Mouse (Mus musculus) liver, embryonic 14.5 days (tissue): ENCODE data around the gene Dnmt3a. TPM values are rescaled to one million over a fixed set of nuclear protein-coding genes. Genes with fewer than 3 reads are reported as not detected.

Experiments used
- ATAC-seq: fragments of 200-750 bp; cut with Nextera tagmentation; 2 replicates; pipeline ENCODE4 v1.8.0; 2017; ENCODE audit warnings: moderate number of reproducible peaks, mild to moderate bottlenecking, moderate library complexity; ENCODE audit not compliant: insufficient read depth
- DNase-seq, 3 experiments: peaks; one replicate each; pipeline ENCODE4 v3.0.0-alpha.2; 2012 to 2013; ENCODE audit warnings: low read depth in 3 of 3, low spot score in 3 of 3
- H3K27ac ChIP-seq: fragments of 300-500 bp; sonication (generic); 2 replicates; pipeline ENCODE4 v1.5.1; 2014; ENCODE audit warnings: moderate library complexity, mild to moderate bottlenecking, control low read depth, inconsistent platforms
- H3K27me3 ChIP-seq: fragments of 300-500 bp; sonication (generic); 2 replicates; pipeline ENCODE4 v1.6.1; 2014; ENCODE audit warnings: mild to moderate bottlenecking, low read length, moderate library complexity; ENCODE audit not compliant: control insufficient read depth, insufficient read depth
- H3K36me3 ChIP-seq: fragments of 300-500 bp; sonication (generic); replicated peaks from 2 replicates; pipeline ENCODE4 v1.6.1; 2014; ENCODE audit warnings: low read depth; ENCODE audit not compliant: control insufficient read depth, insufficient read depth
- H3K4me1 ChIP-seq, 2 experiments: fragments of 200-500 bp in 1 of 2; fragments of 300-500 bp in 1 of 2; sonication (generic) in 1 of 2; replicated peaks; 2 replicates each; pipeline ENCODE4 v1.6.1; 2012 to 2014; ENCODE audit warnings: antibody characterized with exemption in 1 of 2, inconsistent platforms in 1 of 2, low read length in 1 of 2; ENCODE audit not compliant: control insufficient read depth in 2 of 2, insufficient read depth in 2 of 2
- H3K4me2 ChIP-seq: fragments of 300-500 bp; sonication (generic); 2 replicates; pipeline ENCODE4 v1.6.1; 2014; ENCODE audit warnings: low read depth, mild to moderate bottlenecking, control low read depth, moderate library complexity
- H3K4me3 ChIP-seq, 2 experiments: fragments of 200-500 bp in 1 of 2; fragments of 300-500 bp in 1 of 2; sonication (generic) in 1 of 2; 2 replicates each; pipeline ENCODE4 v1.5.1; 2012 to 2014; ENCODE audit warnings: low read depth in 2 of 2, low read length in 2 of 2, mild to moderate bottlenecking in 2 of 2, control low read depth in 1 of 2, inconsistent platforms in 1 of 2, moderate library complexity in 1 of 2; ENCODE audit not compliant: insufficient read depth in 1 of 2
- H3K9ac ChIP-seq: fragments of 300-500 bp; sonication (generic); replicated peaks from 2 replicates; pipeline ENCODE4 v1.6.1; 2014; ENCODE audit warnings: mild to moderate bottlenecking, control low read depth, moderate library complexity
- H3K9me3 ChIP-seq: fragments of 300-500 bp; sonication (generic); 2 replicates; pipeline ENCODE4 v1.6.1; 2016; ENCODE audit warnings: low read length, mixed read lengths; ENCODE audit not compliant: control insufficient read depth
- CTCF ChIP-seq: IDR thresholded peaks from 2 replicates; pipeline ENCODE4 v1.5.1; 2016; ENCODE audit warnings: antibody characterized with exemption, low read depth, control low read depth
- EP300 ChIP-seq: IDR thresholded peaks from 2 replicates; pipeline ENCODE4 v1.6.1; 2016; ENCODE audit warnings: antibody characterized with exemption, low read depth
- WGBS: fragments of 180-500 bp; shearing (Covaris S2); extraction: QIAGEN DNeasy Blood & Tissue Kit; methylation state at CpG from one replicate; pipeline ENCODE4 v1.1.7; 2014; ENCODE audit not compliant: insufficient replicate concordance; 5-methylcytosine and 5-hydroxymethylcytosine counted together
- polyA plus RNA-seq, 2 experiments: library from polyadenylated mRNA; depleted of rRNA in 1 of 2; stranded (reverse) in 1 of 2; unstranded in 1 of 2; fragments of >200 nt; fragmentation: Nextera tagmentation in 1 of 2; extraction: Ambion mirVana in 1 of 2; gene quantifications; 2 replicates each; pipeline versions ENCODE4 v1.2.1 to v1.2.3; 2012 to 2014

Gene Dnmt3a
- polyA plus RNA-seq, 2 experiments = 5.3 to 12.8 TPM

DNA sequence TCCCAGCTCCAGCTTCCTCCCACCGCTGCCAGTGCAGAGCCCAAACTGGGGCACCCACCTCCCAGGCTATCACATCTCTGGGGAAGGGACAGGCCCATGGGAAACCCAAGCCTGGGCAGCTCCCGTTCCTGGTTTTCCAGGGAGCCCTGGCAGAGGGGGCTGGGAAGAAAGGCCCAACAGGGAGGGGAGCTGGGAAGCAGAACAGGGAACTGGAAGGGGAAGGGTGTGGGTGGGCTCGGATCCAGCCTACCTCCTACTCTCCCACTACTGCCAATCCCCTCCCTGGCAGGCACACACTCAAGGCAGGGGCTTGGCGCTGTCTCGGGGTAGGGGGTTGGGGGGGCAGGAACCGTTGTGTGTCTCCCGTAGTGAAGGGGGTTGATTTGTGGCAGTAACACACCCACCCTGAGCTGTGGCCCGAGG lies 28.1 kb downstream of the Dnmt3a start:
- Histone ChIP-seq H3K36me3 (no peaks in the 10 kb centered on the region), H3K9me3 (no peaks in the 10 kb centered on the region), H3K4me3 (no peak overlapping the region), H3K27ac (no peak overlapping the region), H3K4me1 (peaks cover 0 to 3% of the 10 kb centered on the region in 2 experiments; a peak in 1 of 4 replicates), H3K9ac (no peak overlapping the region), H3K4me2 (peak overlapping the region; percentile 39; the same call in 1 of the 2 replicates), H3K27me3 (no peaks in the 10 kb centered on the region)
- TF ChIP-seq EP300 (no peak), CTCF (no peak)
- 11% methylated on average over 8 of the region's 8 CpGs for WGBS
- DNase-seq (no peak), ATAC-seq (no peak; the same call in 1 of the 2 replicates)

DNA sequence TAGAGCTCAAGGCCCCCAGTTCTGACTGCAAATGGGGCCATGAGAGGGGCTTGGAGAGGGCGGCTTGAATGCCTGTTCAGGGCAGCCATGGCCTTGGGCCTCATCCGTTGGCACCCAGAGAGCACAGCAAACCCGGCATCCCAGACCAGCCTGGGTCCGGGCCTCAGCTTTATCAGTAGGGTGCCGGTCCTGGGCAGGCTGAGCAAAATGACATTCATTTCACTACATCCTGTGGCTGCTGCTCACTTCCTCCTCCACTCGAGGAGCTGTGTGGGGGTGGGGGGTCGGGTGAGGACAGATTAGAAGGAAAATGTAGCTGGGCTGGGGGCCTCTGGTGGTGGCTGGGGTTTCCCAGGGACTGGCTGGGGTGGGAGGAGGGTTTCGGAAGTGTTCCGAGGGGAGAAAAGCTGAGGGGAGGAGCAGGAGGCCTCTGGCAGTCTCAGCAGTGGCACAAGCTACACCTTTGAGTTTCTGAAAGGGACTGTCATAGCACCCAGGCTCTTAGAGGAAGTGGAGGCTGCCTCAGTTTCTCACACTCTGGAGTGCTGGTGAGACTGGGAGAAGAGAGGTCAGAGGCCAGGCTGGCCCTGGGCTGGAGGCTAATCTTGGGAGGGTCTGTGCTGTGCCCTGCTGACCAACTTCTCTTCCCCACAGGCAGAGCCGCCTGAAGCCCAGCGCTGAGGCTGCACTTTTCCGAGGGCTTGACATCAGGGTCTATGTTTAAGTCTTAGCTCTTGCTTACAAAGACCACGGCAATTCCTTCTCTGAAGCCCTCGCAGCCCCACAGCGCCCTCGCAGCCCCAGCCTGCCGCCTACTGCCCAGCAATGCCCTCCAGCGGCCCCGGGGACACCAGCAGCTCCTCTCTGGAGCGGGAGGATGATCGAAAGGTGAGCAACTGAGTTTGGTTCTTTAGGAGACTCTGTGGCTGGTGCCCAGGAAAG lies 28.8 kb downstream of the Dnmt3a start:
- ATAC-seq (peak; percentile 55), DNase-seq (no peak)
- no peaks in the 10 kb centered on the region for H3K9me3 ChIP-seq
- no peaks in the 10 kb centered on the region for H3K36me3 ChIP-seq
- no peaks in the 10 kb centered on the region for H3K27me3 ChIP-seq
- H3K4me1 ChIP-seq = peaks cover 0 to 3% of the 10 kb centered on the region in 2 experiments; a peak in 1 of 4 replicates
- no peak overlapping the region for H3K27ac ChIP-seq
- peak overlapping the region; percentile 39 for H3K4me2 ChIP-seq
- no peak overlapping the region for H3K9ac ChIP-seq
- WGBS = 11% methylated on average over 21 of the region's 21 CpGs
- no peak overlapping the region for H3K4me3 ChIP-seq
- peak; percentile 59 for TF ChIP-seq CTCF
- no peak for TF ChIP-seq EP300

DNA sequence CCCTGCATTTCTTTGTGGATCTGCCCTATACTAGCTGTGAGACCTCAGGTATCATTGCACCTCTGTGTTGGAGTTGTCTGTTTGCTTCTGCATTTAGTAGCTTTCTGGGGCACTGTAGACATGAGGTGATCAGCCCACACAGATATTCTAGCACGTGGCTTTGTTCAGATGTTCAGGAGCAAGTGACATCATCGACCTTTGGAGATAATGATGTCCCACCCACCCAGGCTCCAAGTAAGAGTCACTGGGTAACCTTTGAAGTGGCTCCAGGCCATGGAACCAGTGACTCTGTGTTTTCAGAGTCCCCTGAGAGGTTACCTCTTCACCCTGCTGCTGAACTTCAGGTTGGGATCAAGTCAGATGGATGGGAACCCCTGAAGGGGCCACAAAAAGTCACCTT lies 29.8 kb downstream of the Dnmt3a start:
- DNase-seq = no peak
- WGBS = 14% methylated on average over 2 of the region's 2 CpGs
- H3K4me2 ChIP-seq = no peak overlapping the region
- no peak overlapping the region for H3K4me3 ChIP-seq
- no peak overlapping the region for H3K9ac ChIP-seq
- H3K4me1 ChIP-seq = peaks cover 0 to 3% of the 10 kb centered on the region in 2 experiments; a peak in 1 of 4 replicates
- no peaks in the 10 kb centered on the region for H3K9me3 ChIP-seq
- no peak for TF ChIP-seq EP300
- TF ChIP-seq CTCF = no peak
- H3K36me3 ChIP-seq = no peaks in the 10 kb centered on the region
- H3K27me3 ChIP-seq = no peaks in the 10 kb centered on the region
- H3K27ac ChIP-seq = no peak overlapping the region
- no peak for ATAC-seq

DNA sequence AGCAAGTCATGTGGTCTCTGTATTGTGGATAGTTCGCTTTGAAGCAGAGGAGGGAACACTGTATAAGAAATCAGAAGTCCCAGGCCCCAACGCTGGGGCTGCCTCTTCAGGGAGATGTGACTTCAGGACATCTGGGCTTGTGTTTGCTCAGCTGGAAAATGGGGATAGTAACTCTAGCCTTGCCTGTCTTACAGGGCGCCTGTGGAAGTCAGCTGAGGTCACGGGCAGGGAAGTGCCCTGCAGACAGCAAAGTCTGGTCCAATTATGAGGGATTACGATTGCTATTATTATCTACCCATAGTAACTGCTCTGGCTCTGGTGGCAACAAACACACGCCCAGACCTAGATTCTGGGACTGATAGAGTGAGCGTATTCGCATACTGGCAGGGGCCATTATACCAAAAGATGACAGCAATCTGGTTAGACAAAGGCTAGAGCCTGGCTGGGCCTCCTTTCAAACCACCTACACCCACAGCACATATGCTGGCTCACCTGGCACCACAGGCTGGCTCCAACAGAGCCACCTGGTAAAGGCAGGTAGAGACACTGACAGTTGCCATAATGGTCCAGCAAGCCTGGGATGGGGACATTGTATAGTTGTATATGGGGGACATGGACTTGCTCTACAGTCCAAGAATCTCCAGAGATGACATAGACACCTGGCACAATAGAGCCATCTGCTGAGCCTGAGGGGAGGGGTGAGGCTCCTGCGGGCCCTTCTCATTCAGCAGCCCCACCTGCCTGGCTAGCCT lies 31.4 kb downstream of the Dnmt3a start:
- Histone ChIP-seq H3K27me3 (no peaks in the 10 kb centered on the region), H3K27ac (no peak overlapping the region), H3K9ac (no peak overlapping the region), H3K4me1 (peaks cover 0 to 3% of the 10 kb centered on the region in 2 experiments; a peak in 1 of 4 replicates), H3K4me3 (no peak overlapping the region), H3K9me3 (no peaks in the 10 kb centered on the region), H3K4me2 (no peak overlapping the region), H3K36me3 (no peaks in the 10 kb centered on the region)
- 64% methylated on average over 9 of the region's 9 CpGs for WGBS
- no peak for DNase-seq
- TF ChIP-seq EP300 (no peak), CTCF (no peak)
- ATAC-seq = no peak

DNA sequence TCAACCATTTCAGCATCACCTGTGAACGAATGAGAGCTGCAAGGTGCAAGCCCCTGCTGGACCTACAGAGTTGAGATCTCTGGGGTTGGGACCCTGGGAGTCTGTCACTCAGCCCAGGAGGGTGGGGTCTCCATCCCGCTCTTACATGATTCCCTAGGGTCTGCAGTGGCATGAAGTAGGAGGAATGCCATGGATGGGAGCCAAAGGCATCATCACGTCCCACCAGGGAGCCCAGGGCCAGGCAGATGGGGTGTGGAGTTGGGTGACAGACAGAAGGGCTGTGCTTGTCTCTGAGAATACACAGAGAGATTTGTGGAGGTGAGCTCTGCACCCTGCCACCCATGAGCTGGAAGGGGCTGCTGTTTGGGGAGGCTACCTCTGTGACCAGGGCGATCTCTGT lies 32.2 kb downstream of the Dnmt3a start:
- no peaks in the 10 kb centered on the region for H3K27me3 ChIP-seq
- no peaks in the 10 kb centered on the region for H3K36me3 ChIP-seq
- ATAC-seq (no peak), DNase-seq (no peak)
- TF ChIP-seq CTCF (no peak), EP300 (no peak)
- H3K9ac ChIP-seq = no peak overlapping the region
- no peak overlapping the region for H3K27ac ChIP-seq
- no peak overlapping the region for H3K4me3 ChIP-seq
- no peaks in the 10 kb centered on the region for H3K9me3 ChIP-seq
- H3K4me1 ChIP-seq = peaks cover 0 to 2% of the 10 kb centered on the region in 2 experiments; a peak in 1 of 4 replicates
- 55% methylated on average over 4 of the region's 4 CpGs for WGBS
- no peak overlapping the region for H3K4me2 ChIP-seq
